Mouse (Mus musculus) limb, embryonic 13.5 days (tissue): Measurements from ENCODE around the gene Inka1. TPM values are rescaled to one million over a fixed set of nuclear protein-coding genes. Genes with fewer than 3 reads are reported as not detected.
"Not testable (repeated sequence)": the region's sequence is repeated elsewhere in the genome, so short reads cannot be mapped to it uniquely, and the experiment has no call there.

Experiments
- ATAC-seq: fragments of 200-750 bp; cut with Nextera tagmentation; 2 replicates; pipeline ENCODE4 v1.8.0; 2017; ENCODE audit warnings: low read depth, moderate number of reproducible peaks, moderate TSS enrichment; ENCODE audit not compliant: low FRiP score
- H3K27ac ChIP-seq: fragments of 300-500 bp; sonication (generic); 2 replicates; pipeline ENCODE4 v1.5.1; 2015; ENCODE audit warnings: inconsistent platforms, mild to moderate bottlenecking, moderate library complexity
- H3K27me3 ChIP-seq: fragments of 300-500 bp; sonication (generic); 2 replicates; pipeline ENCODE4 v1.6.1; 2015; ENCODE audit warnings: mild to moderate bottlenecking, inconsistent platforms
- H3K36me3 ChIP-seq: fragments of 300-500 bp; sonication (generic); 2 replicates; pipeline ENCODE4 v1.6.1; 2015; ENCODE audit warnings: inconsistent platforms, mild to moderate bottlenecking, moderate library complexity
- H3K4me1 ChIP-seq: fragments of 300-500 bp; sonication (generic); 2 replicates; pipeline ENCODE4 v1.6.1; 2015; ENCODE audit warnings: inconsistent platforms
- H3K4me2 ChIP-seq: fragments of 300-500 bp; sonication (generic); replicated peaks from 2 replicates; pipeline ENCODE4 v1.6.1; 2015; ENCODE audit warnings: inconsistent platforms, mild to moderate bottlenecking, moderate library complexity
- H3K4me3 ChIP-seq: fragments of 300-500 bp; sonication (generic); 2 replicates; pipeline ENCODE4 v1.5.1; 2015; ENCODE audit warnings: moderate library complexity, mild to moderate bottlenecking, inconsistent platforms
- H3K9ac ChIP-seq: fragments of 300-500 bp; sonication (generic); 2 replicates; pipeline ENCODE4 v1.6.1; 2015; ENCODE audit warnings: mild to moderate bottlenecking, inconsistent platforms
- H3K9me3 ChIP-seq: fragments of 300-500 bp; sonication (generic); 2 replicates; pipeline ENCODE4 v1.6.1; 2016; ENCODE audit warnings: inconsistent platforms
- WGBS: fragments of 180-500 bp; shearing (Covaris S2); methylation state at CpG from one replicate; pipeline ENCODE4 v1.1.7; 2015; 5-methylcytosine and 5-hydroxymethylcytosine counted together
- polyA plus RNA-seq: library from polyadenylated mRNA; unstranded; fragments of >200 nt; fragmentation: Nextera tagmentation; extraction: Ambion mirVana; gene quantifications from 2 replicates; pipeline ENCODE4 v1.2.1, GENCODE M21; 2015

Gene Inka1
- 121 and 131 TPM in 2 replicates for polyA plus RNA-seq

DNA sequence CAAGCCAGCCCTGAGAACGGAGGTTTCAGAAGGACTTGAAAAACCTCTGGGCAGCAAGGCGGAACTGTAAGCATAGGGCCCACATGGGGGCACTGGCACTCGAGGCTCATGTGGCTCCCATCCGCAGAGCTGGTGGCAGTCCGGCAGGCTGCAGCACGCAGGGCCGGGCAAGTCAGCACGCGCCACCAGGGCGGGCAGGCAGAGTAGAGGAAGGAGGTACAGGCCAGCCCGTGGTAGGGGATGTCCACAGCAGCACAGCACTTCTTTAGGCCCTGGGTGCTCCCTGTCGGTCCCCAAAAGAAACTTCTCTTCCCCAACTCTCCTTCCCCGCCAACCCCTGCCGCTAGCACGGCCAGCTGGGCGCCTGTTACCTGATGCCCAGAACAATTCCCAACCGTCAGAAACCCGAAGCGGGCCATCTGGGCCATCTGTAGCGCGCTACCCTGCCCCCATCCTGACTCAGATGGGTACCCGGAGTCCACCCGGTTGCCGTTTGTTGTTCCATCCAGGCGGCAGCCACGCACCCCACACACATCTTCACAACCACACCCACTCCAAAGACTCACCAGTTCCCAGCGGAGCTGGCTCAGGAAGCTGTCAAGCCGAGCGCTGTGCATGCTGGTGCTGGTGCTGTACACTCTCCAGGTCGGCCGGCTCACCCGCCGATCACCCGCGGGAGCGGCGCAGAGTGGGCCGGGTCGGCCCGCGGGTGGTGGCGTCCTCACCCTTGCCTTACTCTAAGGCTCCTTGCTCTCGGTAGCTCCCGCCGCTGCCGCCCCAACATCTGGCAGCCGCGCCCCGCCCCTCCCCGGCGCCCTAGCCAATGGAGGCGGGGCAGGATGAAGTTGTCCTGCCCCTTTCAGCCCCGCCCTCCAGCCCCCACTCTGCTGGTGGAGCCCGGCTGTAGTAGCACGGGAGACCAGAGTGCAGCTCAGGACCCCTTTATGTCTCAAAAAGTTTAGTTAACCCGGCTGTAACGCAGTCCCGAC is at the start of gene Inka1:
Gene Inka1, minus strand, starts transcription at position 749 of the 989 bp plus-strand sequence.
- Histone ChIP-seq H3K27me3 (no peaks in the 10 kb centered on the region), H3K4me2 (peak within 1 kb of the TSS; percentile 97), H3K27ac (peak within 1 kb of the TSS; percentile 100), H3K9me3 (no peaks in the 10 kb centered on the region), H3K4me1 (peaks cover 68% of the 10 kb centered on the region), H3K36me3 (peaks cover 6% of the 10 kb centered on the region; the same call in 1 of the 2 replicates), H3K9ac (peak within 1 kb of the TSS; percentile 88), H3K4me3 (peak within 1 kb of the TSS; percentile 88)
- WGBS = under 1% methylated on average over 58 of the region's 58 CpGs
- ATAC-seq = peak; percentile 64

GRCm38 (mm10) chr9:108032126-108032525 is 46.4 kb upstream of the Inka1 start:
- Histone ChIP-seq H3K9ac (no peak overlapping the region), H3K4me1 (no peaks in the 10 kb centered on the region), H3K4me2 (no peak overlapping the region), H3K9me3 (0 out of 2 replicates have a peak, but pooled peaks cover 3% of the 10 kb centered on the region), H3K4me3 (no peak overlapping the region), H3K36me3 (peaks cover 73% of the 10 kb centered on the region), H3K27ac (no peak overlapping the region), H3K27me3 (no peaks in the 10 kb centered on the region)
- 92% methylated on average over 5 of the region's 5 CpGs for WGBS
- ATAC-seq = no peak

GRCm38 (mm10) chr9:108027867-108028266 is 42.2 kb upstream of the Inka1 start:
- Histone ChIP-seq H3K27me3 (no peaks in the 10 kb centered on the region), H3K9me3 (0 out of 2 replicates have a peak, but pooled peaks cover 3% of the 10 kb centered on the region), H3K9ac (no peak overlapping the region), H3K27ac (no peak overlapping the region), H3K4me2 (no peak overlapping the region), H3K36me3 (peaks cover 72% of the 10 kb centered on the region), H3K4me3 (no peak overlapping the region), H3K4me1 (no peaks in the 10 kb centered on the region)
- WGBS = 97% methylated on average over 3 of the region's 3 CpGs
- ATAC-seq = no peak

DNA sequence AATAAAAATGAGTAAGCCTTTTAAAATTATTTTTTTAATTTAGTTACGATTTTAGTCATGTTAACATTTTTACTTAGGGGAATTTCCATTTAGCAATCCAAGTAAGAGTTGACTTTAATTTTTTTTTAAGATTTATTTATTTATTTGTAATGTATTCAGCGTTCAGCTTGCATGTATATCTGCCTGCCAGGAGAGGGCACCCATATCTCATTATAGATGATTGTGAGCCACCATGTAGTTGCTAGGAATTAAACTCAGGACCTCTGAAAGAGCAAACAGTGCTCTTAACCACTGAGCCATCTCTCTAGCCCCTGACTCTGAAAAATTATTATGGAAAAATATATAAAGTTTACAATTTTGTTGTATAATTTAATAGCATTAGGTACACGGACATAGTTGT is 40.9 kb upstream of the Inka1 start:
- H3K27ac ChIP-seq = no peak overlapping the region
- H3K4me2 ChIP-seq = no peak overlapping the region
- 86% methylated on average over 3 of the region's 3 CpGs for WGBS
- no peak overlapping the region for H3K9ac ChIP-seq
- ATAC-seq = no peak
- no peaks in the 10 kb centered on the region for H3K4me1 ChIP-seq
- H3K9me3 ChIP-seq = 0 out of 2 replicates have a peak, but pooled peaks cover 3% of the 10 kb centered on the region
- H3K27me3 ChIP-seq = no peaks in the 10 kb centered on the region
- H3K36me3 ChIP-seq = peaks cover 59% of the 10 kb centered on the region
- no peak overlapping the region for H3K4me3 ChIP-seq

GRCm38 (mm10) chr9:108023216-108023615 is 37.5 kb upstream of the Inka1 start:
- Histone ChIP-seq H3K36me3 (peaks cover 43% of the 10 kb centered on the region), H3K27me3 (no peaks in the 10 kb centered on the region), H3K4me3 (no peak overlapping the region), H3K9me3 (0 out of 2 replicates have a peak, but pooled peaks cover 3% of the 10 kb centered on the region), H3K27ac (no peak overlapping the region), H3K4me1 (no peaks in the 10 kb centered on the region), H3K9ac (no peak overlapping the region), H3K4me2 (no peak overlapping the region)
- ATAC-seq = no peak
- 93% methylated on average over 3 of the region's 3 CpGs for WGBS

GRCm38 (mm10) chr9:108020741-108021140 is 35.1 kb upstream of the Inka1 start:
- no peaks in the 10 kb centered on the region for H3K4me1 ChIP-seq
- no peak overlapping the region for H3K27ac ChIP-seq
- no peak overlapping the region for H3K9ac ChIP-seq
- no peaks in the 10 kb centered on the region for H3K27me3 ChIP-seq
- H3K4me3 ChIP-seq = no peak overlapping the region
- H3K36me3 ChIP-seq = peaks cover 26% of the 10 kb centered on the region
- ATAC-seq = no peak
- 88% methylated on average over 1 of the region's 1 CpGs for WGBS
- no peak overlapping the region for H3K4me2 ChIP-seq
- H3K9me3 ChIP-seq = no peaks in the 10 kb centered on the region

DNA sequence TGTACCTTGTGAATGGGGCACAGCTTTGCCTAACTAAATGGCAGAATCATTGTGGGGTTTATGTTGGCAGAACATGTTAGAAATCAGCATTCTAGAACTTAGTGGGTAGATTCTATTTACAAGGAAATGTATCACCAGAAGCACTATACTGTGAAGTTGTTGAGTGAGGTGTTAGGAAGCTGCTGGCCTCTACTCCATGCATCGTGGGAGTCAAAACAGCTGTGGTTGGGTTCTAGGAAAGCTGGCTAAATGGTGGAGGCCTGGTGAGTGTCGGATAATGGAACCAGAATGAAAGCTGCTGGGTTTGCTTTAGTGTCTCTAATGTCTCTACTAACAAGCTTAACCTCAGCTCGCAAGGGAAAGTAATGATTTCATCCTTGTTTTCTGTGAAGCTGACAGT is 31.4 kb upstream of the Inka1 start:
- WGBS = 89% methylated on average over 3 of the region's 3 CpGs
- no peak overlapping the region for H3K4me3 ChIP-seq
- no peak overlapping the region for H3K27ac ChIP-seq
- no peak for ATAC-seq
- H3K4me1 ChIP-seq = no peaks in the 10 kb centered on the region
- no peak overlapping the region for H3K4me2 ChIP-seq
- no peaks in the 10 kb centered on the region for H3K27me3 ChIP-seq
- no peak overlapping the region for H3K9ac ChIP-seq
- H3K9me3 ChIP-seq = no peaks in the 10 kb centered on the region
- H3K36me3 ChIP-seq = peaks cover 25% of the 10 kb centered on the region

DNA sequence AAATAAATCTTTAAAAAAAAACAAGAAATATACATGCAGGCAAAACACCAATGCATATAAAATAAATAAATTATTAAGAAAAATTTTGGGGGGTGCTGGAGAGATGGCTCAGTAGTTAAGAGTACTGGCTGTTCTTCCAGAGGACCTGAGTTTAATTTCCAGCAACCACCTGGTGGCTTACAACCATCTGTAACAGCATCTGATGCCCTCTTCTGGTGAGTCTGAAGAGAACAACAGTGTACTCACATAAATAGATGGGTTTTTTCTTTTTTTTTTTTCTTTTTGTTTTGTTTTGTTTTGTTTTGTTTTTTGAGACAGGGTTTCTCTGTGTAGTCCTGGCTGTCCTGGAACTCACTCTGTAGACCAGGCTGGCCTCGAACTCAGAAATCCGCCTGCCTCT is 27.9 kb upstream of the Inka1 start:
- H3K27ac ChIP-seq, H3K9ac ChIP-seq, H3K27me3 ChIP-seq, H3K4me2 ChIP-seq, ATAC-seq, H3K9me3 ChIP-seq, H3K4me1 ChIP-seq, H3K4me3 ChIP-seq: not testable (repeated sequence)
- peaks cover 27% of the 10 kb centered on the region for H3K36me3 ChIP-seq
- 92% methylated on average over 2 of the region's 2 CpGs for WGBS

GRCm38 (mm10) chr9:108010385-108010784 is 24.7 kb upstream of the Inka1 start:
- no peak overlapping the region for H3K4me2 ChIP-seq
- H3K4me3 ChIP-seq = no peak overlapping the region
- H3K27ac ChIP-seq = no peak overlapping the region
- H3K27me3 ChIP-seq = no peaks in the 10 kb centered on the region
- H3K36me3 ChIP-seq = peaks cover 19% of the 10 kb centered on the region
- no peaks in the 10 kb centered on the region for H3K4me1 ChIP-seq
- no peak for ATAC-seq
- no peaks in the 10 kb centered on the region for H3K9me3 ChIP-seq
- no peak overlapping the region for H3K9ac ChIP-seq

GRCm38 (mm10) chr9:108008041-108008440 is 22.4 kb upstream of the Inka1 start:
- H3K27me3 ChIP-seq = no peaks in the 10 kb centered on the region
- H3K4me3 ChIP-seq = no peak overlapping the region
- peaks cover 11% of the 10 kb centered on the region for H3K36me3 ChIP-seq
- peaks cover 18% of the 10 kb centered on the region for H3K4me1 ChIP-seq
- no peak overlapping the region for H3K27ac ChIP-seq
- no peak overlapping the region for H3K4me2 ChIP-seq
- no peak overlapping the region for H3K9ac ChIP-seq
- no peak for ATAC-seq
- 88% methylated on average over 5 of the region's 5 CpGs for WGBS
- H3K9me3 ChIP-seq = no peaks in the 10 kb centered on the region

DNA sequence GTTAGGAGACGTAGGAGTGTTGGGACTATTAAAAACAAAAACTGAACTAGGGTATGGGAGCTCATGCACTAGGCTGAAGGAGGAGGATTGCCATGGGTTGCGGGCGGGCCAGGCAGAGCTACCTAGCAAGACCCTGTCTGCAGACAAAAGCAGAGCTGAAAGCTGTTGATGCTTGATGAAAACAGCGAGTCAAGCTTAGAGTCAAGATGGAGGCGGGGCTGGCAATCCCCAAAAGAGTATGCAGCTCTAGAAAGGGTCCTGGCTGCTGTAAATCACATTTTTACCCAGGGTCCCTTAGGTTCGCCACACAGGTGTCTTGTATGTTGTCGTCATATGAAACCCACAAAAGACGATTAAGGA is 17.8 kb upstream of the Inka1 start:
- peaks cover 24% of the 10 kb centered on the region for H3K4me1 ChIP-seq
- peak overlapping the region; percentile 88 for H3K4me2 ChIP-seq
- no peaks in the 10 kb centered on the region for H3K9me3 ChIP-seq
- H3K36me3 ChIP-seq = 0 out of 2 replicates have a peak, but pooled peaks cover under 1% of the 10 kb centered on the region
- WGBS = 5% methylated on average over 8 of the region's 8 CpGs
- peak overlapping the region; percentile 95 for H3K4me3 ChIP-seq
- H3K27ac ChIP-seq = peak overlapping the region; percentile 90; the same call in 1 of the 2 replicates
- H3K27me3 ChIP-seq = no peaks in the 10 kb centered on the region
- H3K9ac ChIP-seq = peak overlapping the region; percentile 93
- no peak for ATAC-seq

- H3K4me1 ChIP-seq = peaks cover 24% of the 10 kb centered on the region
- whole genome bisulfite sequencing = 0% methylated on average over 50 of the region's 50 CpGs
- H3K27ac ChIP-seq = peak overlapping the region; percentile 90
- peak; percentile 53; the same call in 1 of the 2 replicates for ATAC-seq
- H3K27me3 ChIP-seq = no peaks in the 10 kb centered on the region
- H3K4me2 ChIP-seq = peak overlapping the region; percentile 88
- peak overlapping the region; percentile 93 for H3K9ac ChIP-seq
- no peaks in the 10 kb centered on the region for H3K9me3 ChIP-seq
- H3K36me3 ChIP-seq = no peaks in the 10 kb centered on the region
- peak overlapping the region; percentile 95 for H3K4me3 ChIP-seq
Measured at GRCm38 (mm10) chr9:108002778-108003530, 17.3 kb upstream of the Inka1 start.
